Mouse (Mus musculus) forebrain, postnatal 0 days (tissue): ENCODE results near the gene Cracr2a. TPM values are rescaled to one million over a fixed set of nuclear protein-coding genes. Genes with fewer than 3 reads are reported as not detected.
"Not testable (repeated sequence)": the region's sequence is repeated elsewhere in the genome, so short reads cannot be mapped to it uniquely, and the experiment has no call there.

Source experiments
- ATAC-seq: fragments of 200-750 bp; cut with Nextera tagmentation; 2 replicates; pipeline ENCODE4 v1.8.0; 2017; ENCODE audit warnings: mild to moderate bottlenecking, moderate library complexity
- DNase-seq: peaks from one replicate; pipeline ENCODE4 v3.0.0-alpha.2; 2015
- H3K27ac ChIP-seq: fragments of 300-500 bp; sonication (generic); 2 replicates; pipeline ENCODE4 v1.5.1; 2014; ENCODE audit warnings: low read depth, mild to moderate bottlenecking, antibody characterized with exemption, low read length, moderate library complexity, mixed read lengths
- H3K27me3 ChIP-seq: fragments of 300-500 bp; sonication (generic); 2 replicates; pipeline ENCODE4 v1.6.1; 2014; ENCODE audit warnings: mild to moderate bottlenecking, low read length, mixed read lengths; ENCODE audit not compliant: insufficient read depth
- H3K36me3 ChIP-seq: fragments of 300-500 bp; sonication (generic); 2 replicates; pipeline ENCODE4 v1.6.1; 2014; ENCODE audit warnings: mild to moderate bottlenecking, moderate library complexity; ENCODE audit not compliant: insufficient read depth
- H3K4me1 ChIP-seq: fragments of 300-500 bp; sonication (generic); 2 replicates; pipeline ENCODE4 v1.6.1; 2014; ENCODE audit warnings: antibody characterized with exemption; ENCODE audit not compliant: insufficient read depth
- H3K4me2 ChIP-seq: fragments of 300-500 bp; sonication (generic); 2 replicates; pipeline ENCODE4 v1.6.1; 2014; ENCODE audit warnings: low read depth, mild to moderate bottlenecking, moderate library complexity
- H3K4me3 ChIP-seq: fragments of 300-500 bp; sonication (generic); 2 replicates; pipeline ENCODE4 v1.5.1; 2014; ENCODE audit warnings: low read depth, low read length, mixed read lengths
- H3K9ac ChIP-seq: fragments of 300-500 bp; sonication (generic); 2 replicates; pipeline ENCODE4 v1.6.1; 2014; ENCODE audit warnings: mild to moderate bottlenecking
- H3K9me3 ChIP-seq: fragments of 300-500 bp; sonication (generic); 2 replicates; pipeline ENCODE4 v1.6.1; 2016; ENCODE audit warnings: low read length
- CTCF ChIP-seq: sonication (generic); IDR thresholded peaks from 2 replicates; pipeline ENCODE4 v1.5.1; 2016; ENCODE audit warnings: antibody characterized with exemption, control low read depth, low read depth
- WGBS: fragments of 180-500 bp; shearing (Covaris S2); extraction: QIAGEN DNeasy Blood & Tissue Kit; methylation state at CpG from one replicate; pipeline ENCODE4 v1.1.7; 2014; 5-methylcytosine and 5-hydroxymethylcytosine counted together
- polyA plus RNA-seq: library from polyadenylated mRNA; unstranded; fragments of >200 nt; fragmentation: Nextera tagmentation; extraction: Ambion mirVana; gene quantifications from 2 replicates; pipeline ENCODE4 v1.2.1, GENCODE M21; 2015
- total RNA-seq: library from RNA; depleted of rRNA; stranded (reverse); fragments of >200 nt; gene quantifications from 2 replicates; pipeline ENCODE4 v1.2.3, GENCODE M21; 2014; rRNA removed

Gene Cracr2a
- 0.46 and 0.57 TPM in 2 replicates for total RNA-seq
- polyA plus RNA-seq = 0.28 and 0.30 TPM in 2 replicates

DNA sequence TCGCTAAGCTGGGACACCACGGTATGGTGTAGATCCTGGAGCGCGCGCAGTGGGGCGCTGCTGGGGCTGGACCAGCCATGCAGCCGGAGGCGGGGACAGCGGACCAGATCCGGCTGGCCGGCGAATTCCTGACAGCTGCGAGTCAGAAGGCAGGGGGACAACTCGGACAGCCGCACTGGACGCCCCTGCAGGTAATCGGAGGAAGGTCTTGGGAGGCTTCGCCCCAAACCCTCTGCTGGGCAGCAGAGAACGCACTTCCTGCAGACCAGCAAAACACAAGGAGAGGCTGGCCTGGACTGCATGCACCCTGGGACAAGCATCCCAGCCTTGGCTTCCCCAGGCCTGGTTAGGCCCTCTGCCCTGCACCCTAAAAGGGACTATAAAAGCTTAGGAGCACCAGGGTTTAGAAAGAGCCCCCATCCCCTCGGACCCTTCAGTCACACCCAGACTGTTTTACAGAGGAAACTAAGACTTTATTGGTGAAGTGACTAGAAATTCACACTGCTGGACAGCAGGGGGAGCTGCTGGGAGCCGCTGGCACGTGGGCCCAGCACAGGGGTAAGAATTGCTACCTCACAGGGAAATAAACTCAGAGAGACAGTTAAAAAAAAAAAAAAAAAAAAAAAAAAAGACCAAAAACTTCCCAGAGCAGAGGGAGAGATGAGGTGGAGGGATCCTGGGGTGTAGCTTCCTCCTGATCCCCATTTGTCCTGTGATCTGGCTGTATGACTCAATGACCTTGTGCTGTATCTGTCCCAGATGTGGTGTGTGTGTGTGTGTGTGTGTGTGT lies at the start of gene Cracr2a:
Gene Cracr2a, plus strand, starts transcription at position 108 of the 790 bp plus-strand sequence.
- peak; percentile 73 for DNase-seq
- peak within 1 kb of the TSS; percentile 41 for H3K9ac ChIP-seq
- peak; percentile 94 for ATAC-seq
- peak within 1 kb of the TSS; percentile 72 for H3K4me2 ChIP-seq
- no peaks in the 10 kb centered on the region; the same call in 1 of the 2 replicates for H3K4me1 ChIP-seq
- peak; percentile 71 for TF ChIP-seq CTCF
- H3K4me3 ChIP-seq = peak within 1 kb of the TSS; percentile 34
- H3K9me3 ChIP-seq = no peaks in the 10 kb centered on the region
- no peak within 1 kb of the TSS for H3K27ac ChIP-seq
- no peaks in the 10 kb centered on the region for H3K27me3 ChIP-seq
- WGBS = 2% methylated on average over 22 of the region's 22 CpGs
- no peaks in the 10 kb centered on the region for H3K36me3 ChIP-seq

DNA sequence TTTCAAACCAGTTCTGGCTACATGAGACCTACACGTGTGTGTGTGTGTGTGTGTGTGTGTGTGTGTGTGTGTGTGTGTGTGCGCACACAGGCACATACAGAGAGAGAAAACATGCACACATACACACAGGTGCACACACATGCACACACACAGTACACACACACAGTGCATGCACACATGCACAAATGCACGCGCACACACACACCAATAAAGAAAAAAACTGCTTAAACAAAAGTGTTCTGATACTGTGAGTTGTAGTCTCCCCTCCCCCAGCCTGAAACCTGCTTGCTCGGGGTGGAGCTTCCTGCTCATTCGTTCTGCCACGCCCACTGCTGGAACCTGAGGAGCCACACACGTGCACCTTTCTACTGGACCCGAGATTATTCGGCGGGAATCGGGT lies 47.4 kb upstream of the Cracr2a start:
- not testable (repeated sequence) for H3K36me3 ChIP-seq, H3K27ac ChIP-seq, ATAC-seq, H3K4me3 ChIP-seq, DNase-seq, H3K9me3 ChIP-seq, H3K9ac ChIP-seq, H3K4me1 ChIP-seq, H3K4me2 ChIP-seq, H3K27me3 ChIP-seq
- 88% methylated on average over 7 of the region's 12 CpGs for WGBS

DNA sequence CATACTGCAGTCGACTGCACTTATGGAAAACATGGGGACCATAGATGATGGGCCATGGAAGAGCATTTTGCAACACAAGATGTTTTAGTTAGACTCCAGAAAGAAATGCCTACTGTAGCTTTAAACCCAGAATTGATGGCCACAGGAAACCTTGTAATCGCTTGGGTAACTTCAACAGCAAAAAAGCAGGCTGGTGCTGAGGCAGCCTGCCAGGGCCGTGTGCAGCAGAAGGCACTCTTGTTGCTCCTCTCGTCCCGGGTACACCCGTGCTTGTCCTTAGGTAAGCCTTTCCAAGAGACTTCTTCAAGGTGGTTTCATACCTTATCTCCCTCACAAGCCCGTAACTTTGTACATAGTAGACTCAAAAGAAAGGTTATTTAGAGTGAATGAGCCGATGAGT lies 40.0 kb upstream of the Cracr2a start:
- Histone ChIP-seq H3K4me2 (no peak overlapping the region), H3K4me3 (no peak overlapping the region), H3K36me3 (no peaks in the 10 kb centered on the region), H3K27me3 (no peaks in the 10 kb centered on the region), H3K9me3 (no peaks in the 10 kb centered on the region), H3K4me1 (no peaks in the 10 kb centered on the region), H3K27ac (no peak overlapping the region), H3K9ac (no peak overlapping the region)
- no peak for ATAC-seq
- WGBS = 76% methylated on average over 8 of the region's 8 CpGs
- no peak for TF ChIP-seq CTCF
- no peak for DNase-seq

DNA sequence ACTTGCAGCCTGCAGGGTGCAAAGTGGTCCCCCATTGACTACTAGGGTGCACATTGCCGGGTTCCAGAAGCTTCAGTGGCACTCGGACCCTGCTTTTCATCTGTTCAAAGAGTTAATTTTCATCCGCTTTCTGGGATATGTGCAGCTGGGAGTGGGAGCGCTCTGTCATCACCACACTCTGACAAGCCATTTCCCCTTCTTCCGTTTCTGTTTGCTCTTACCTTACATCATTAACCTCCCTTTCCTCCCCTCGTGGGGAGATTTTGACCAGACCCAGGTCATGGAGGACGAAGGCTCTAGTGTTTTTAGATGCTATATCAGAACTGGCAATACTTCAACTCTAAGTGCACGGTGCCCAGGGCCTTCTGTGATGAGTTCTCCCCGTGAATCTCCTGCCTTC lies 38.8 kb upstream of the Cracr2a start:
- WGBS = 78% methylated on average over 9 of the region's 9 CpGs
- no peak for TF ChIP-seq CTCF
- no peak for ATAC-seq
- Histone ChIP-seq H3K4me1 (no peaks in the 10 kb centered on the region), H3K36me3 (no peaks in the 10 kb centered on the region), H3K4me3 (no peak overlapping the region), H3K9me3 (no peaks in the 10 kb centered on the region), H3K27me3 (no peaks in the 10 kb centered on the region), H3K27ac (no peak overlapping the region), H3K9ac (no peak overlapping the region), H3K4me2 (no peak overlapping the region)
- DNase-seq = no peak

DNA sequence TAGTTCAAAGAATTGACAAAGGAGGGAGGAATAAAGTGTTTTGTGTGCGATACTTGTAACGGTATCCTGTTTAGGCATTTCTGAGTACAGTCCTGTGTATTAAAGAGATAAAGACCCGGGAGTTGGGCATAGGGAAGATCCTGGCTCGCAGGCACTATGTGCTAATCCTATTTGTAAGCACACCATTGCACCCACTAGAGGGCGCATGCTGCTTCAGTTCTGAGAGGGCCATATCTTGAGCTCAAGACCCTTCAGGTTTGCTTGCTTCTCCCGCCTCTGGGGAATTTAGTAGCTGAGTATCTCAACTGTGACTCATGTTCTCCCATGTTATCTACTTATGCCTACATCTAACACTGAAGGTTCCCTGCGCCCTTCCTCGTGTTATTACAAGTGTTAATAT lies 36.7 kb upstream of the Cracr2a start:
- ATAC-seq (peak; percentile 81), DNase-seq (peak; percentile 83)
- no peaks in the 10 kb centered on the region for H3K36me3 ChIP-seq
- WGBS = 33% methylated on average over 8 of the region's 8 CpGs
- no peaks in the 10 kb centered on the region for H3K9me3 ChIP-seq
- no peaks in the 10 kb centered on the region for H3K27me3 ChIP-seq
- H3K4me1 ChIP-seq = no peaks in the 10 kb centered on the region
- no peak overlapping the region for H3K4me3 ChIP-seq
- no peak overlapping the region for H3K27ac ChIP-seq
- peak; percentile 87 for TF ChIP-seq CTCF
- no peak overlapping the region for H3K9ac ChIP-seq
- no peak overlapping the region for H3K4me2 ChIP-seq

DNA sequence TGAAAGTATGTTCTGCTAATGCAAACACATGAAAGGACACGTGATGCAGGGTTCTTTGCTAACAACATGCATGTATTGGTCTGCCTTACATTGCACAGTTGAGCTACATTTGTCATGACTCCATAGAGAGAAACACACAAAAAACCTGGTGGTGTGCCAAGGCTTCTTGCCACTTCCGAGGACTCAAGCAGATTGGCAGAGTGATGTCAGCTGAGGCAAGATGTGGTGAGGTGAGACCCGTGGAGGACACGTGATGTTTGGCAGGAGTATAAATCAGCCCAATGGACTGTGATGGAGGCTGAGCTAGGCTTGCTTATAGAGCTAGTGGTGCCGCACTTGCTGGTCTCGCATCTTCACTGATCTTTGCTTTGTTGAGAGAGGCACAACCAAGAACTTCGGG lies 32.5 kb upstream of the Cracr2a start:
- Histone ChIP-seq H3K4me1 (no peaks in the 10 kb centered on the region), H3K36me3 (no peaks in the 10 kb centered on the region), H3K27ac (no peak overlapping the region), H3K9ac (no peak overlapping the region), H3K4me2 (no peak overlapping the region), H3K4me3 (no peak overlapping the region), H3K9me3 (no peaks in the 10 kb centered on the region), H3K27me3 (no peaks in the 10 kb centered on the region)
- no peak for TF ChIP-seq CTCF
- no peak for DNase-seq
- 75% methylated on average over 7 of the region's 7 CpGs for WGBS
- no peak for ATAC-seq

DNA sequence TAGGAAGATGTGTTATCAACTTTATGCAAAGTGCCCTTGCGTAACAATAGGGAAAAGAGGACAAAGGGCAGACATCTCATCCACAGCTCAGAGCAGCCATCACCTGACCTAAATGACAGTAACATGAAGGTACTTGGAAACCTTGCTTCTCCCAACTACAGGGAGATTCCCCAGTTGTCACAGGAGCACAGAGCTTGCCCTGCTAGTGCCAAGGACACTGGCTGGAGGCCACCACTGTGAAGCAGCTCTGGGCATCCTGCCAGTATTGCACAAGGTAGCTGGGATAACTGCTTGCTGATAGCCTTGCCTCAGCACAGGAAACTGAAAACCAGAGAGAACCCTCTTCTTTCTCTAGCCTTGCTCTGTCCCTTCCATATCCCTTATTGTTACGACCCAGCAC lies 31.7 kb upstream of the Cracr2a start:
- Histone ChIP-seq H3K4me3 (no peak overlapping the region), H3K9ac (no peak overlapping the region), H3K4me2 (no peak overlapping the region), H3K9me3 (no peaks in the 10 kb centered on the region), H3K27me3 (no peaks in the 10 kb centered on the region), H3K4me1 (no peaks in the 10 kb centered on the region), H3K36me3 (no peaks in the 10 kb centered on the region), H3K27ac (no peak overlapping the region)
- ATAC-seq (no peak), DNase-seq (peak; percentile 55)
- 66% methylated on average over 2 of the region's 2 CpGs for WGBS
- no peak for TF ChIP-seq CTCF
